Mouse (Mus musculus) CH12F3 (cell line): Measurements from ENCODE around the gene Fads1.
"Not testable (repeated sequence)": the region's sequence is repeated elsewhere in the genome, so short reads cannot be mapped to it uniquely, and the experiment has no call there.

ENCODE experiments used
- in situ Hi-C: fragments of 300-500 bp; cut with MboI; formaldehyde crosslinking; loops from 2 replicates; pipeline ENCODE4 v1.14.3; 2020; ENCODE audit warnings: low sequenced_read_pairs

The Fads1 gene

GRCm38 (mm10) chr19:10182670-10183298 is at the start of gene Fads1:
TSS of gene Fads1 (plus strand) at chr19:10182888.
- in situ Hi-C loops, result loop anchor here (25.0 kb wide), 2 partner anchors 170 to 270 kb away; partner anchors contain the start of genes Best1 and Rab3il1

- in situ Hi-C loops, result no loop called here
These were observed 48.0 kb upstream of the Fads1 start for GRCm38 (mm10) chr19:10134692-10135091.

GRCm38 (mm10) chr19:10137423-10137822 is 45.3 kb upstream of the Fads1 start:
- in situ Hi-C loops, result no loop called here

- in situ Hi-C loops, result no loop called here
These were observed 43.0 kb upstream of the Fads1 start for GRCm38 (mm10) chr19:10139736-10140135.

- in situ Hi-C loops, result no loop called here
These were observed 39.0 kb upstream of the Fads1 start for GRCm38 (mm10) chr19:10143667-10144066.

GRCm38 (mm10) chr19:10144464-10144863 is 38.2 kb upstream of the Fads1 start:
- in situ Hi-C loops, result no loop called here

GRCm38 (mm10) chr19:10148555-10148954 is 34.1 kb upstream of the Fads1 start:
- in situ Hi-C loops, result no loop called here

GRCm38 (mm10) chr19:10149189-10149588 is 33.5 kb upstream of the Fads1 start:
- in situ Hi-C loops, result no loop called here

- in situ Hi-C loops, result no loop called here
These were observed 25.0 kb upstream of the Fads1 start for GRCm38 (mm10) chr19:10157725-10158124.

GRCm38 (mm10) chr19:10163896-10164295 is 18.8 kb upstream of the Fads1 start:
- in situ Hi-C loops, result no loop called here

- in situ Hi-C loops, result not testable (repeated sequence)
These were observed 16.8 kb upstream of the Fads1 start for GRCm38 (mm10) chr19:10165928-10166327.

- in situ Hi-C loops, result no loop called here
These were observed 15.6 kb upstream of the Fads1 start for GRCm38 (mm10) chr19:10167112-10167511.

GRCm38 (mm10) chr19:10167951-10168350 is 14.7 kb upstream of the Fads1 start:
- in situ Hi-C loops, result no loop called here

- in situ Hi-C loops, result no loop called here
These were observed 14.2 kb upstream of the Fads1 start for GRCm38 (mm10) chr19:10168441-10168840.

GRCm38 (mm10) chr19:10169179-10169578 is 13.5 kb upstream of the Fads1 start:
- in situ Hi-C loops, result no loop called here

GRCm38 (mm10) chr19:10169692-10170330 is 12.9 kb upstream of the Fads1 start:
- in situ Hi-C loops, result not testable (repeated sequence)

GRCm38 (mm10) chr19:10170466-10170865 is 12.2 kb upstream of the Fads1 start:
- in situ Hi-C loops, result no loop called here

- in situ Hi-C loops, result no loop called here
These were observed 11.3 kb upstream of the Fads1 start for GRCm38 (mm10) chr19:10171359-10171758.

GRCm38 (mm10) chr19:10171846-10172245 is 10.8 kb upstream of the Fads1 start:
- in situ Hi-C loops, result no loop called here

- in situ Hi-C loops, result no loop called here
These were observed 9.5 kb upstream of the Fads1 start for GRCm38 (mm10) chr19:10173116-10173718.

- in situ Hi-C loops, result no loop called here
These were observed 8.7 kb upstream of the Fads1 start for GRCm38 (mm10) chr19:10173844-10174539.
